Mouse (Mus musculus) midbrain, embryonic 11.5 days (tissue): ENCODE data around the gene Gdf9. TPM values are rescaled to one million over a fixed set of nuclear protein-coding genes. Genes with fewer than 3 reads are reported as not detected.

Source experiments
- ATAC-seq: fragments of 200-750 bp; cut with Nextera tagmentation; 2 replicates; pipeline ENCODE4 v1.8.0; 2017; ENCODE audit warnings: moderate TSS enrichment, moderate library complexity; ENCODE audit not compliant: low FRiP score
- DNase-seq: peaks from one replicate; pipeline ENCODE4 v3.0.0; 2015; ENCODE audit warnings: low spot score; ENCODE audit errors: missing footprints
- H3K27ac ChIP-seq: fragments of 300-500 bp; sonication (generic); 2 replicates; pipeline ENCODE4 v1.5.1; 2014; ENCODE audit warnings: low read depth, low read length
- H3K27me3 ChIP-seq: fragments of 300-500 bp; sonication (generic); 2 replicates; pipeline ENCODE4 v1.6.1; 2014; ENCODE audit warnings: mild to moderate bottlenecking, low read length, moderate library complexity, mixed read lengths; ENCODE audit not compliant: control insufficient read depth, insufficient read depth
- H3K36me3 ChIP-seq: fragments of 300-500 bp; sonication (generic); 2 replicates; pipeline ENCODE4 v1.6.1; 2014; ENCODE audit warnings: mild to moderate bottlenecking, low read length, moderate library complexity, mixed read lengths; ENCODE audit not compliant: control insufficient read depth, insufficient read depth
- H3K4me1 ChIP-seq: fragments of 300-500 bp; sonication (generic); 2 replicates; pipeline ENCODE4 v1.6.1; 2014; ENCODE audit warnings: low read length; ENCODE audit not compliant: control insufficient read depth, insufficient read depth
- H3K4me2 ChIP-seq: fragments of 300-500 bp; sonication (generic); 2 replicates; pipeline ENCODE4 v1.6.1; 2014; ENCODE audit warnings: mild to moderate bottlenecking, moderate library complexity
- H3K4me3 ChIP-seq: fragments of 300-500 bp; sonication (generic); 2 replicates; pipeline ENCODE4 v1.5.1; 2014; ENCODE audit warnings: low read depth, low read length
- H3K9ac ChIP-seq: fragments of 300-500 bp; sonication (generic); 2 replicates; pipeline ENCODE4 v1.6.1; 2014; ENCODE audit warnings: low read length
- H3K9me3 ChIP-seq: fragments of 300-500 bp; sonication (generic); 2 replicates; pipeline ENCODE4 v1.6.1; 2016; ENCODE audit warnings: low read length; ENCODE audit not compliant: control insufficient read depth
- WGBS: fragments of 180-500 bp; shearing (Covaris S2); extraction: QIAGEN DNeasy Blood & Tissue Kit; methylation state at CpG from one replicate; pipeline ENCODE4 v1.1.7; 2014; 5-methylcytosine and 5-hydroxymethylcytosine counted together
- polyA plus RNA-seq: library from polyadenylated mRNA; unstranded; fragments of >200 nt; fragmentation: Nextera tagmentation; extraction: Ambion mirVana; gene quantifications from 2 replicates; pipeline ENCODE4 v1.2.1, GENCODE M21; 2014

Gdf9 gene
- polyA plus RNA-seq, 1 experiment from 2014 or later, result 3.6 TPM

GRCm38 (mm10) chr11:53463551-53464424, 33.0 kb downstream of the Gdf9 start:
- Histone ChIP-seq H3K27ac (no peak overlapping the region), H3K9ac (peak overlapping the region; percentile 47; the same call in 1 of the 2 replicates), H3K36me3 (no peaks in the 10 kb centered on the region), H3K4me1 (peaks cover 4% of the 10 kb centered on the region; the same call in 1 of the 2 replicates), H3K27me3 (peaks cover 63% of the 10 kb centered on the region), H3K9me3 (no peaks in the 10 kb centered on the region), H3K4me2 (peak overlapping the region; percentile 64), H3K4me3 (peak overlapping the region; percentile 36)
- peak; percentile 94 for DNase-seq
- WGBS, result 6% methylated on average over 55 of the region's 55 CpGs
- no peak for ATAC-seq

GRCm38 (mm10) chr11:53466231-53466971, 35.6 kb downstream of the Gdf9 start:
- peak; percentile 60; the same call in 1 of the 2 replicates for ATAC-seq
- H3K4me3 ChIP-seq, result 0 out of 2 replicates have a peak overlapping the region, but pooled peaks have one; percentile 6
- peak; percentile 98 for DNase-seq
- H3K9ac ChIP-seq, result peak overlapping the region; percentile 46; the same call in 1 of the 2 replicates
- WGBS, result 3% methylated on average over 40 of the region's 40 CpGs
- peaks cover 75% of the 10 kb centered on the region for H3K27me3 ChIP-seq
- peak overlapping the region; percentile 42 for H3K4me2 ChIP-seq
- H3K4me1 ChIP-seq, result peaks cover 13% of the 10 kb centered on the region
- no peaks in the 10 kb centered on the region for H3K9me3 ChIP-seq
- no peak overlapping the region for H3K27ac ChIP-seq
- H3K36me3 ChIP-seq, result no peaks in the 10 kb centered on the region

GRCm38 (mm10) chr11:53469294-53469967, 38.6 kb downstream of the Gdf9 start:
- Histone ChIP-seq H3K4me1 (peaks cover 9% of the 10 kb centered on the region), H3K9me3 (no peaks in the 10 kb centered on the region), H3K4me2 (no peak overlapping the region), H3K9ac (no peak overlapping the region), H3K36me3 (no peaks in the 10 kb centered on the region), H3K4me3 (no peak overlapping the region), H3K27me3 (peaks cover 53% of the 10 kb centered on the region), H3K27ac (no peak overlapping the region)
- ATAC-seq, result no peak
- 48% methylated on average over 16 of the region's 16 CpGs for WGBS
- peak; percentile 82 for DNase-seq

- H3K9me3 ChIP-seq, result no peaks in the 10 kb centered on the region
- peak within 1 kb of the TSS; percentile 1 for H3K4me3 ChIP-seq
- DNase-seq (peak; percentile 98), ATAC-seq (peak; percentile 82)
- H3K27ac ChIP-seq, result no peak within 1 kb of the TSS
- WGBS, result 2% methylated on average over 29 of the region's 29 CpGs
- H3K9ac ChIP-seq, result peak within 1 kb of the TSS; percentile 7
- no peaks in the 10 kb centered on the region for H3K36me3 ChIP-seq
- H3K4me2 ChIP-seq, result peak within 1 kb of the TSS; percentile 34
- peaks cover 46% of the 10 kb centered on the region for H3K27me3 ChIP-seq
- H3K4me1 ChIP-seq, result peaks cover 9% of the 10 kb centered on the region
Observed at GRCm38 (mm10) chr11:53469968-53470695, 39.3 kb downstream of the Gdf9 start, which contains the start of gene Gm9837. Gene Gm9837 (minus strand): TSS chr11:53470479.

- no peak overlapping the region for H3K9ac ChIP-seq
- 80% methylated on average over 3 of the region's 3 CpGs for WGBS
- ATAC-seq, result no peak
Observed at GRCm38 (mm10) chr11:53472709-53473108, 41.9 kb downstream of the Gdf9 start.

GRCm38 (mm10) chr11:53475620-53476019, 44.8 kb downstream of the Gdf9 start:
- Histone ChIP-seq H3K27me3 (peaks cover 57% of the 10 kb centered on the region), H3K36me3 (no peaks in the 10 kb centered on the region), H3K4me1 (peaks cover 20% of the 10 kb centered on the region), H3K27ac (no peak overlapping the region), H3K4me3 (no peak overlapping the region), H3K9ac (no peak overlapping the region; the same call in 1 of the 2 replicates), H3K4me2 (peak overlapping the region; percentile 30; the same call in 1 of the 2 replicates), H3K9me3 (peaks cover 5% of the 10 kb centered on the region; the same call in 1 of the 2 replicates)
- 14% methylated on average over 8 of the region's 8 CpGs for WGBS
- peak; percentile 45; the same call in 1 of the 2 replicates for ATAC-seq
- no peak for DNase-seq

More at GRCm38 (mm10) chr11:53472709-53473108, 41.9 kb downstream of the Gdf9 start:
- no peak for DNase-seq
- Histone ChIP-seq H3K4me1 (peaks cover 20% of the 10 kb centered on the region), H3K27ac (no peak overlapping the region), H3K4me3 (no peak overlapping the region), H3K4me2 (no peak overlapping the region), H3K9me3 (no peaks in the 10 kb centered on the region), H3K36me3 (no peaks in the 10 kb centered on the region), H3K27me3 (peaks cover 38% of the 10 kb centered on the region)

- DNase-seq, result no peak
- H3K27me3 ChIP-seq, result peaks cover 61% of the 10 kb centered on the region
- H3K9me3 ChIP-seq, result peaks cover 5% of the 10 kb centered on the region; the same call in 1 of the 2 replicates
- H3K27ac ChIP-seq, result no peak overlapping the region
- H3K9ac ChIP-seq, result no peak overlapping the region
- ATAC-seq, result no peak
- 38% methylated on average over 7 of the region's 7 CpGs for WGBS
- no peak overlapping the region for H3K4me3 ChIP-seq
- H3K4me2 ChIP-seq, result no peak overlapping the region
- peaks cover 17% of the 10 kb centered on the region for H3K4me1 ChIP-seq
- H3K36me3 ChIP-seq, result no peaks in the 10 kb centered on the region
Observed at GRCm38 (mm10) chr11:53477833-53478232, 47.0 kb downstream of the Gdf9 start.
